Mouse (Mus musculus): ENCODE data around the gene Gtf2a1.
"Not testable (repeated sequence)": the region's sequence is repeated elsewhere in the genome, so short reads cannot be mapped to it uniquely, and the experiment has no call there.

The Gtf2a1 gene

GRCm38 (mm10) chr12:91589847-91590690, at the start of gene Gtf2a1:
Gene Gtf2a1, minus strand, starts transcription at chr12:91590487.
- peak; percentile 97 for DNase-seq (ENCODE audit: low read depth, low spot score)

GRCm38 (mm10) chr12:91638351-91638750, 48.1 kb upstream of the Gtf2a1 start:
- DNase-seq (ENCODE audit: low read depth, low spot score), result peak; percentile 15

- DNase-seq (ENCODE audit: low read depth, low spot score), result no peak
Observed at GRCm38 (mm10) chr12:91637136-91637909, 47.0 kb upstream of the Gtf2a1 start.

GRCm38 (mm10) chr12:91626482-91626881, 36.2 kb upstream of the Gtf2a1 start:
- DNase-seq (ENCODE audit: low read depth, low spot score), result no peak

- peak; percentile 43 for DNase-seq (ENCODE audit: low read depth, low spot score)
Observed at GRCm38 (mm10) chr12:91625013-91625412, 34.7 kb upstream of the Gtf2a1 start.

- peak; percentile 37 for DNase-seq (ENCODE audit: low read depth, low spot score)
Observed at GRCm38 (mm10) chr12:91609425-91609824, 19.1 kb upstream of the Gtf2a1 start.

- DNase-seq (ENCODE audit: low read depth, low spot score), result no peak
Observed at GRCm38 (mm10) chr12:91607678-91608077, 17.4 kb upstream of the Gtf2a1 start.

GRCm38 (mm10) chr12:91606651-91607050, 16.4 kb upstream of the Gtf2a1 start:
- peak; percentile 52 for DNase-seq (ENCODE audit: low read depth, low spot score)

GRCm38 (mm10) chr12:91604600-91604999, 14.3 kb upstream of the Gtf2a1 start:
- DNase-seq (ENCODE audit: low read depth, low spot score), result no peak

GRCm38 (mm10) chr12:91592128-91592527, 1.8 kb upstream of the Gtf2a1 start:
- no peak for DNase-seq (ENCODE audit: low read depth, low spot score)

- no peak for DNase-seq (ENCODE audit: low read depth, low spot score)
Observed at GRCm38 (mm10) chr12:91591191-91591590, 904 bp upstream of the Gtf2a1 start.

- DNase-seq (ENCODE audit: low read depth, low spot score), result peak; percentile 40
Observed at GRCm38 (mm10) chr12:91590716-91591115, 429 bp upstream of the Gtf2a1 start.

GRCm38 (mm10) chr12:91589542-91589846, 793 bp downstream of the Gtf2a1 start:
- DNase-seq (ENCODE audit: low read depth, low spot score), result no peak

GRCm38 (mm10) chr12:91588670-91589541, 1.4 kb downstream of the Gtf2a1 start:
- DNase-seq (ENCODE audit: low read depth, low spot score), result peak; percentile 74

- peak; percentile 98 for DNase-seq (ENCODE audit: low read depth, low spot score)
Observed at GRCm38 (mm10) chr12:91588176-91588669, 2.1 kb downstream of the Gtf2a1 start.

GRCm38 (mm10) chr12:91587491-91588033, 2.7 kb downstream of the Gtf2a1 start:
- DNase-seq (ENCODE audit: low read depth, low spot score), result no peak

GRCm38 (mm10) chr12:91587077-91587476, 3.2 kb downstream of the Gtf2a1 start:
- DNase-seq (ENCODE audit: low read depth, low spot score), result no peak

- not testable (repeated sequence) for DNase-seq (ENCODE audit: low read depth, low spot score)
Observed at GRCm38 (mm10) chr12:91585815-91586214, 4.5 kb downstream of the Gtf2a1 start.

GRCm38 (mm10) chr12:91585206-91585605, 5.1 kb downstream of the Gtf2a1 start:
- DNase-seq (ENCODE audit: low read depth, low spot score), result no peak

- no peak for DNase-seq (ENCODE audit: low read depth, low spot score)
Observed at GRCm38 (mm10) chr12:91583409-91583808, 6.9 kb downstream of the Gtf2a1 start.

- DNase-seq (ENCODE audit: low read depth, low spot score), result no peak
Observed at GRCm38 (mm10) chr12:91582362-91583002, 7.8 kb downstream of the Gtf2a1 start.

All from brain, adult 2 months (tissue).